Mouse (Mus musculus) embryonic fibroblast, embryonic 13.5 days (primary cell): ENCODE measurements around the gene Nagk. TPM values are rescaled to one million over a fixed set of nuclear protein-coding genes. Genes with fewer than 3 reads are reported as not detected.
"Not testable (repeated sequence)": the region's sequence is repeated elsewhere in the genome, so short reads cannot be mapped to it uniquely, and the experiment has no call there.

Source experiments
- H3K27ac ChIP-seq: 2 replicates; pipeline ENCODE4 v1.5.1; 2012; ENCODE audit warnings: low read length, control low read depth, inconsistent platforms; ENCODE audit not compliant: insufficient read depth
- H3K4me1 ChIP-seq: 2 replicates; pipeline ENCODE4 v1.6.1; 2011; ENCODE audit warnings: low read length; ENCODE audit not compliant: control insufficient read depth, insufficient read depth
- H3K4me3 ChIP-seq: 2 replicates; pipeline ENCODE4 v1.5.1; 2011; ENCODE audit warnings: mild to moderate bottlenecking, control low read depth, low read length; ENCODE audit not compliant: insufficient read depth
- CTCF ChIP-seq: IDR thresholded peaks from 2 replicates; pipeline ENCODE4 v1.5.1; 2011; ENCODE audit warnings: mild to moderate bottlenecking, control low read depth, low read length, moderate library complexity, borderline replicate concordance; ENCODE audit not compliant: insufficient read depth
- POLR2A ChIP-seq: IDR thresholded peaks from 2 replicates; pipeline ENCODE4 v1.6.1; 2011; ENCODE audit warnings: low read depth, mild to moderate bottlenecking, control low read depth, low read length, moderate library complexity
- polyA plus RNA-seq: library from polyadenylated mRNA; stranded (reverse); fragments of >200 nt; gene quantifications from 2 replicates; pipeline ENCODE4 v1.2.4, GENCODE M21; 2011; ENCODE audit warnings: low read depth; ENCODE audit not compliant: missing spikeins, insufficient read length

The Nagk gene
- polyA plus RNA-seq, 1 experiment = 65.6 TPM

GRCm38 (mm10) chr6:83802033-83802432 lies 7.3 kb downstream of the Nagk start:
- Histone ChIP-seq H3K4me1 (no peaks in the 10 kb centered on the region), H3K27ac (no peak overlapping the region), H3K4me3 (no peak overlapping the region)
- TF ChIP-seq CTCF (no peak), POLR2A (no peak)

GRCm38 (mm10) chr6:83802846-83803245 lies 8.1 kb downstream of the Nagk start:
- no peak overlapping the region for H3K27ac ChIP-seq
- TF ChIP-seq CTCF = no peak
- no peaks in the 10 kb centered on the region for H3K4me1 ChIP-seq
- no peak overlapping the region for H3K4me3 ChIP-seq

GRCm38 (mm10) chr6:83815801-83816200 lies 21.0 kb downstream of the Nagk start:
- Histone ChIP-seq H3K27ac (no peak overlapping the region), H3K4me3 (no peak overlapping the region), H3K4me1 (no peaks in the 10 kb centered on the region)
- TF ChIP-seq CTCF (no peak), POLR2A (no peak)

DNA sequence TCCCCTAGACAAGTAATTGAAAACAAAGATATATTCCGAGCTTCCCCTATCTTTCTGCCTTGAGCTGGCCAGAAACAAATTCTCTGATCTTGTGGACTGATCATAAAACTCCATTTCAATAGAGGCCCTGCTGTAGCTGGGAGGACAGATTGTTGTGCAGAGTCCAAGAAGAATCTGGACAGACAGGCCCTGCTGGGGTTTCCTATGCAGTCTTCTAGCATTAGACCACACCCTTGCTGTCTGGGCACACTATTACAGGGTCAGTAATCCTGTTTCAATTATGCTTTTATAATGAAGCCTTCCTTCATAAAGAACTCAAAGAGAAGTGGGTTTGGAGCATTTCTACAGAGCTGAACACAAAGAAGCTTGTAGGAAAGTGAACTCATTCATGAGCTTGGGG lies 24.2 kb downstream of the Nagk start:
- no peak overlapping the region for H3K27ac ChIP-seq

GRCm38 (mm10) chr6:83820727-83821515 lies 26.1 kb downstream of the Nagk start:
- TF ChIP-seq CTCF (no peak), POLR2A (no peak)
- Histone ChIP-seq H3K4me1 (no peaks in the 10 kb centered on the region), H3K27ac (no peak overlapping the region), H3K4me3 (no peak overlapping the region)

More for the DNA sequence above, 24.2 kb downstream of the Nagk start:
- no peak overlapping the region for H3K4me3 ChIP-seq
- TF ChIP-seq POLR2A = no peak
- no peak for TF ChIP-seq CTCF
- no peaks in the 10 kb centered on the region for H3K4me1 ChIP-seq

- no peak overlapping the region for H3K27ac ChIP-seq
- H3K4me1 ChIP-seq = no peaks in the 10 kb centered on the region
- no peak overlapping the region for H3K4me3 ChIP-seq
- TF ChIP-seq CTCF = no peak
- TF ChIP-seq POLR2A = no peak
These were observed 27.1 kb downstream of the Nagk start for GRCm38 (mm10) chr6:83821856-83822255.

DNA sequence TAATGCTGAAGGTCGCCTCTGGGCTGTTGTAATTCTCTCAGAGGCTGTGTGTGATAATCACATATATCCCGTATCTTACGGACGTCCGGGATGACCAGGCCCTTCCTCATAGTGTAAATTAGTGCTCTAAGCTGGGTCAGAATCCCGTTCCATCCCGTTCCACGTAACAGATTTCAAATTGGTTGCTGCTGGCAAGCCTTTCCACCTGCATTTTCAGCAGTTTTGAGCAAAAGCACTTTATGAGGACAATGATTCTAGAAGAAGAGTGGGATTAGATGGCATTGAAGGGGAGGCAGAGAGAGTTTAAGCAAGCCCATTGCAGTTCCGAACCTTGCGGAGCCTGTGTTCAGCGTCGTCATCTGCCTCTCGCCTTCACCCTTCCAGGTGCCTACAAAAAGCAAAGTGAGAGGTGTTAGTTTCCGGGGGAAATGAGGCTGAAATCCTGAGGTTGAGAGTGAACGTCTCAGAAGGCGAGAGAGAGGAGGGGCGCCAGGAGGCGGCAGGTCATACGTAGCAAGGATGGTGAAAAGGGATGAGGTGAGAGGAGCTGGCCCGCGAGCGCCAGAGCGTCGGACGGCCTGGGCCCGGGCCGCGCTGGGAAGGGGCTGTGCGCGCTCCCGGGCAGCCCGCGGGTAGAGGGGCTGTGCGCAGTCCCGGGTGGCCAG lies 36.3 kb downstream of the Nagk start:
- Histone ChIP-seq H3K4me1 (no peaks in the 10 kb centered on the region), H3K4me3 (peak overlapping the region; percentile 65), H3K27ac (no peak overlapping the region)
- TF ChIP-seq CTCF (no peak), POLR2A (no peak)

GRCm38 (mm10) chr6:83831606-83832123 lies 36.9 kb downstream of the Nagk start, which contains the start of gene Paip2b:
Gene Paip2b (minus strand): TSS chr6:83831741.
- Histone ChIP-seq H3K4me3 (peak within 1 kb of the TSS; percentile 65), H3K27ac (no peak within 1 kb of the TSS), H3K4me1 (no peaks in the 10 kb centered on the region)
- TF ChIP-seq CTCF (peak; percentile 2; the same call in 1 of the 2 replicates), POLR2A (peak; percentile 95)

- H3K4me1 ChIP-seq, H3K4me3 ChIP-seq, H3K27ac ChIP-seq: not testable (repeated sequence)
These were observed 37.6 kb downstream of the Nagk start for GRCm38 (mm10) chr6:83832393-83832792.

DNA sequence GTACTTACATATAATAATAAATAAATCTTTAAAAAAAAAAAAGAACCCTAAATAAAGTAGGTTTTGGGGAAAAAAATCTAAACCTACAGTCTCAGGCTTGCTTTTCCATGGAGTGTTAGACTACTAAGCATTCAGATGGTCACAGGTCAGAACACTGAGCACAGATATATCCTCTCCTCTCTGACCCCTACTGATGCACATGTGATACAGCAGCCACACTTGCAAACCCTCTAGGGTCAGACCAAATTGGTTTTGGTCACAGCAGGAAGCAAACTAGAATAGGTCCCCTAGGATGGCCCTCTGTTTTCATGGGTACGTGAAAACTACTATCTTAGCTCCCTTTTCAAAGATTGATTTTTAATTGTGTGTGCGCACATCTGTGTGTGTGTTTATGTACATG lies 42.0 kb downstream of the Nagk start:
- Histone ChIP-seq H3K4me1 (no peaks in the 10 kb centered on the region), H3K27ac (no peak overlapping the region), H3K4me3 (no peak overlapping the region)
- TF ChIP-seq CTCF = no peak
- TF ChIP-seq POLR2A = no peak

DNA sequence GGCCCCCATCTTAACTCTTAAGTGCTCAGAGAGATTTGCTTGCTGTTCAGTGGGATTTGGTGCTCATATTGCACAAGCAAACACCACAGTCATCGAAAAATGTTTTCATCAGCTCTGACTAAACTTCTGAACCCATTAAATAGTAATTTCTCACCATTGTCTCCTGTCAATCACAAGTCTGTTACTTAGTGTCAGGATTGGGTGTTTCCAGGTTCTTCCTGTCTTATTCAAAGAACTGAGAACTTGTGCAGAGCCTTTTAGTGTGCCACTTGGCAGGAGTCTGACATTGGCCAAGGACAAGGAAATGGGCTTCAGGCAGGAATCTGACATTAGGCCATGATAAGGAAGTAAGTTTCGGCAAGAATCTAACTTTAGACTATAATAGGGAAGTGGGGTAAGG lies 43.3 kb downstream of the Nagk start:
- H3K27ac ChIP-seq = no peak overlapping the region
- no peaks in the 10 kb centered on the region for H3K4me1 ChIP-seq
- no peak overlapping the region for H3K4me3 ChIP-seq
- TF ChIP-seq POLR2A (no peak), CTCF (no peak)
